Mouse (Mus musculus) skeletal muscle tissue, postnatal 0 days (tissue): ENCODE results near the gene Gm9049. TPM values are rescaled to one million over a fixed set of nuclear protein-coding genes. Genes with fewer than 3 reads are reported as not detected.

Experiments used
- polyA plus RNA-seq: library from polyadenylated mRNA; unstranded; fragments of >200 nt; fragmentation: Nextera tagmentation; extraction: Ambion mirVana; gene quantifications from 2 replicates; pipeline ENCODE4 v1.2.1, GENCODE M21; 2015

Gm9049 gene
- polyA plus RNA-seq, result not detected in 2 replicates

GRCm38 (mm10) chr10:118354005-118354404 lies at the start of gene Gm9049:
Gene Gm9049 (minus strand): TSS chr10:118354105.

GRCm38 (mm10) chr10:118348579-118348978 lies 5.3 kb downstream of the Gm9049 start, which contains the start of gene Gm9048:
Gene Gm9048 (minus strand): TSS chr10:118348679.

GRCm38 (mm10) chr10:118343155-118343554 lies 10.8 kb downstream of the Gm9049 start, which contains the start of gene Gm9046:
Gene Gm9046 (minus strand): TSS chr10:118343255.

GRCm38 (mm10) chr10:118337731-118338130 lies 16.2 kb downstream of the Gm9049 start, which contains the start of gene Gm9045:
Gene Gm9045 (minus strand): TSS chr10:118337831.

GRCm38 (mm10) chr10:118332308-118332707 lies 21.6 kb downstream of the Gm9049 start, which contains the start of gene Gm9044:
Gene Gm9044 (minus strand): TSS chr10:118332408.

GRCm38 (mm10) chr10:118326869-118327268 lies 27.0 kb downstream of the Gm9049 start, which contains the start of gene Gm9040:
Gene Gm9040 (minus strand): TSS chr10:118326969.

Other genes starting within 250 kb of the Gm9049 start
- gene Mdm1, start 212.3 kb downstream of the Gm9049 start, polyA plus RNA-seq, result 7.0 and 7.1 TPM in 2 replicates
- gene Il22, start 149.2 kb downstream of the Gm9049 start, polyA plus RNA-seq, result not detected in 2 replicates
- gene Gm32717, start 113.3 kb downstream of the Gm9049 start, polyA plus RNA-seq, result not detected in 2 replicates
- gene Gm32802, start 95.4 kb downstream of the Gm9049 start, polyA plus RNA-seq, result not detected in 2 replicates
- not detected in 2 replicates for gene Iltifb, start 59.1 kb downstream of the Gm9049 start, polyA plus RNA-seq
- gene Gm9040, start 27.1 kb downstream of the Gm9049 start, polyA plus RNA-seq, result not detected in 2 replicates
- not detected in 2 replicates for gene Gm9044, start 21.7 kb downstream of the Gm9049 start, polyA plus RNA-seq
- gene Gm9045, start 16.3 kb downstream of the Gm9049 start, polyA plus RNA-seq, result not detected in 2 replicates
- not detected in 2 replicates for gene Gm9046, start 10.8 kb downstream of the Gm9049 start, polyA plus RNA-seq
- gene Gm9048, start 5.4 kb downstream of the Gm9049 start, polyA plus RNA-seq, result not detected in 2 replicates
- gene Ifng, start 86.9 kb upstream of the Gm9049 start, polyA plus RNA-seq, result not detected in 2 replicates